Mouse (Mus musculus) forebrain, embryonic 15.5 days (tissue): ENCODE data around the gene Tmem45b. TPM values are rescaled to one million over a fixed set of nuclear protein-coding genes. Genes with fewer than 3 reads are reported as not detected.

Source experiments
- ATAC-seq: fragments of 200-750 bp; cut with Nextera tagmentation; replicated peaks from 2 replicates; pipeline ENCODE4 v1.8.0; 2017; ENCODE audit warnings: mild to moderate bottlenecking, moderate TSS enrichment, moderate library complexity
- H3K27ac ChIP-seq: fragments of 300-500 bp; sonication (generic); replicated peaks from 2 replicates; pipeline ENCODE4 v1.5.1; 2015; ENCODE audit warnings: mild to moderate bottlenecking, inconsistent platforms
- H3K27me3 ChIP-seq: fragments of 300-500 bp; sonication (generic); 2 replicates; pipeline ENCODE4 v1.6.1; 2015; ENCODE audit warnings: inconsistent platforms
- H3K36me3 ChIP-seq: fragments of 300-500 bp; sonication (generic); 2 replicates; pipeline ENCODE4 v1.6.1; 2015; ENCODE audit warnings: mild to moderate bottlenecking, inconsistent platforms
- H3K4me1 ChIP-seq: fragments of 300-500 bp; sonication (generic); 2 replicates; pipeline ENCODE4 v1.6.1; 2015; ENCODE audit warnings: inconsistent platforms
- H3K4me2 ChIP-seq: fragments of 300-500 bp; sonication (generic); replicated peaks from 2 replicates; pipeline ENCODE4 v1.6.1; 2015; ENCODE audit warnings: mild to moderate bottlenecking, inconsistent platforms
- H3K4me3 ChIP-seq: fragments of 300-500 bp; sonication (generic); 2 replicates; pipeline ENCODE4 v1.5.1; 2015; ENCODE audit warnings: mild to moderate bottlenecking, inconsistent platforms
- H3K9ac ChIP-seq: fragments of 300-500 bp; sonication (generic); replicated peaks from 2 replicates; pipeline ENCODE4 v1.6.1; 2015; ENCODE audit warnings: mild to moderate bottlenecking, inconsistent platforms
- H3K9me3 ChIP-seq: fragments of 300-500 bp; sonication (generic); 2 replicates; pipeline ENCODE4 v1.6.1; 2016; ENCODE audit warnings: inconsistent platforms
- WGBS: fragments of 180-500 bp; shearing (Covaris S2); methylation state at CpG from one replicate; pipeline ENCODE4 v1.1.7; 2015; ENCODE audit warnings: mixed read lengths; 5-methylcytosine and 5-hydroxymethylcytosine counted together
- polyA plus RNA-seq: library from polyadenylated mRNA; unstranded; fragments of >200 nt; fragmentation: Nextera tagmentation; extraction: Ambion mirVana; gene quantifications from 2 replicates; pipeline ENCODE4 v1.2.1, GENCODE M21; 2015

Gene Tmem45b
- polyA plus RNA-seq, 1 experiment from 2014 or later: 0.09 TPM

GRCm38 (mm10) chr9:31387206-31387605 is 77.1 kb downstream of the Tmem45b start:
- H3K27me3 ChIP-seq: no peaks in the 10 kb centered on the region
- H3K9me3 ChIP-seq: no peaks in the 10 kb centered on the region
- H3K4me1 ChIP-seq: peaks cover 26% of the 10 kb centered on the region
- 89% methylated on average over 5 of the region's 5 CpGs for WGBS
- H3K36me3 ChIP-seq: peaks cover 25% of the 10 kb centered on the region
- H3K27ac ChIP-seq: no peak overlapping the region
- no peak for ATAC-seq
- peak overlapping the region; percentile 76; the same call in 1 of the 2 replicates for H3K9ac ChIP-seq
- H3K4me3 ChIP-seq: peak overlapping the region; percentile 82
- peak overlapping the region; percentile 58 for H3K4me2 ChIP-seq

GRCm38 (mm10) chr9:31386368-31387180 is 77.7 kb downstream of the Tmem45b start:
- ATAC-seq: peak; percentile 84
- Histone ChIP-seq H3K27ac (peak overlapping the region; percentile 65), H3K9ac (peak overlapping the region; percentile 76), H3K4me1 (peaks cover 26% of the 10 kb centered on the region), H3K9me3 (no peaks in the 10 kb centered on the region), H3K4me3 (peak overlapping the region; percentile 82), H3K36me3 (peaks cover 19% of the 10 kb centered on the region), H3K27me3 (no peaks in the 10 kb centered on the region), H3K4me2 (peak overlapping the region; percentile 58)
- WGBS: 9% methylated on average over 44 of the region's 44 CpGs

DNA sequence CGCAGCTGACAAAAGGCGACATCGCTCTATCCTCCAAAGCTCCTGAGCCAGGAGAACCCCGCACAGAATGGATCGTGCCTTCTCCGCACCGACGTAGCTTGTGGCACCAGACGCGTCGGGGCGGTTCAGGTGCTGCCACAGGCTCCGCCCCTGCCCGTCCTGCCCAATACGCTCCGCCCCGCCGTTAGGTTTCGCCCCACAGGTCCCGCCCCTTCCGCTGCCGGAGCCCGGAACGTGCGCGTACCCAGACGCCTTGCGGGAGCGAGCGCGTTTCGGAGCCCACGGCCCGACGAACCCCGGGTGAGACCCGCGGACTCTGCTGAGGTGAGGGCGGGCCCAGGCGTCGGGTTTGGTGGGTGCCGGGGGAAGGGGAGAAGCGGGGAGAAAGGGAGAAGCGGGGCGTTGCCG is 78.3 kb downstream of the Tmem45b start, which contains the start of gene Nfrkb:
Nfrkb (plus strand) TSS at position 246 of the 408 bp plus-strand sequence.
- WGBS: under 1% methylated on average over 45 of the region's 46 CpGs

GRCm38 (mm10) chr9:31385500-31385869 is 78.8 kb downstream of the Tmem45b start:
- peak overlapping the region; percentile 65 for H3K27ac ChIP-seq
- H3K4me3 ChIP-seq: peak overlapping the region; percentile 82
- 25% methylated on average over 4 of the region's 4 CpGs for WGBS
- H3K27me3 ChIP-seq: no peaks in the 10 kb centered on the region
- no peaks in the 10 kb centered on the region for H3K9me3 ChIP-seq
- ATAC-seq: peak; percentile 36
- H3K36me3 ChIP-seq: peaks cover 8% of the 10 kb centered on the region; the same call in 1 of the 2 replicates
- H3K9ac ChIP-seq: peak overlapping the region; percentile 76
- H3K4me2 ChIP-seq: peak overlapping the region; percentile 58
- H3K4me1 ChIP-seq: peaks cover 26% of the 10 kb centered on the region

More for the DNA sequence above, 78.3 kb downstream of the Tmem45b start, which contains the start of gene Nfrkb:
- Histone ChIP-seq H3K4me2 (peak within 1 kb of the TSS; percentile 58), H3K9me3 (no peaks in the 10 kb centered on the region), H3K4me3 (peak within 1 kb of the TSS; percentile 82), H3K9ac (peak within 1 kb of the TSS; percentile 76), H3K36me3 (peaks cover 12% of the 10 kb centered on the region), H3K27ac (peak within 1 kb of the TSS; percentile 65), H3K27me3 (no peaks in the 10 kb centered on the region), H3K4me1 (peaks cover 26% of the 10 kb centered on the region)
- ATAC-seq: peak; percentile 98

DNA sequence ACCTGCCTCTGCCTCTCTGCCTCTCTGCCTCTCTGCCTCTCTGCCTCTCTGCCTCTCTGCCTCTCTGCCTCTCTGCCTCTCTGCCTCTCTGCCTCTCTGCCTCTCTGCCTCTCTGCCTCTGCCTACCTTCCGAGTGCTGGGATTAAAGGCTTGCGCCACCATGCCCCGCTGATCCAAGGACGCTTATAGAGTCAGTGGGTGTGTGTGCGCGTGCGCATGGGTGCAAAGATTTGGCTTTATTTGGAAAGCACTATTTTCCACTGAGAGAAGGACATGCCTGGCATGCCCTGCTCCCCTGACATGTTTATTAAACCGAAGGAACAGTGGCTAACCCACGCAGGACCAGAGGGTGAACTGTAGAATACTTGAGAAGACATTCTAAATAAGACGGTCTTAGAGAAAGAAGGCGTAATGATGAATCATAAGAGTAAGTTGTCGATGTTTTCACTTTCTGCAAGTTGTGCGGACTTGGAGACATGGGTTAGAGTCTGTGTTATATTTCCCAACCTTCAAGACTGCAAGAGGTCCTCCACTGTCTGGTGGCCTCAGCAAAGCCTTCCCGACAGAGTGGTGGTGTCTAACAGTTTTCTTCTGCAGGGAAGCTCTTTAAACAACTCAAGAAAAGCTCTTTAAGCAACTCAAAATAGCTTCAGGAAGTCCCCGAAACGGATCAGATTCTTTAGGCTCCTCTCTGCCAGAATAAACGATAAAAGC is 79.3 kb downstream of the Tmem45b start:
- Histone ChIP-seq H3K4me1 (peaks cover 26% of the 10 kb centered on the region), H3K9ac (no peak overlapping the region), H3K27ac (no peak overlapping the region), H3K27me3 (no peaks in the 10 kb centered on the region), H3K4me3 (no peak overlapping the region), H3K36me3 (0 out of 2 replicates have a peak, but pooled peaks cover 4% of the 10 kb centered on the region), H3K9me3 (no peaks in the 10 kb centered on the region), H3K4me2 (peak overlapping the region; percentile 58)
- ATAC-seq: no peak
- 83% methylated on average over 17 of the region's 17 CpGs for WGBS

DNA sequence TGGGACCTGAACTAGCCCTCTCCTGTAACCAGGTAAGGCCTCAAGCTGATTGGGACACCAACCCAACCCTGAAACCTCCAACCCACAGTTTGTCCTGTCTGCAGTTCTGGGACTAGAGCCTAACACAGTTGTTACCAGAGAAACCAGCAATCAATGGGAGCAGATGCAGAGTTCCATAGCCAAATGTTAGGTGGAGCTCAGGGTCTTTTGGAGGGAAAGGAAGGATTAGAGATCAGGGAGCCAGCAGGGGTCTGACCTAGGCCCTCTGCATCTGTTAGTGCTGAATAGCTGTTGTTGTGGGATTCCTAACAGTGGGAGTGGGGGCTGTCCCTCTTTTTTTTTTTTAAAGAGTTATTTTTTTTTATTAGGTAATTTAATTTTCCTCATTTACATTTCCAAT is 87.6 kb downstream of the Tmem45b start:
- H3K4me3 ChIP-seq: no peak overlapping the region
- ATAC-seq: no peak
- H3K9me3 ChIP-seq: 0 out of 2 replicates have a peak, but pooled peaks cover 4% of the 10 kb centered on the region
- peaks cover 34% of the 10 kb centered on the region for H3K36me3 ChIP-seq
- no peak overlapping the region for H3K27ac ChIP-seq
- H3K9ac ChIP-seq: no peak overlapping the region
- no peaks in the 10 kb centered on the region for H3K27me3 ChIP-seq
- H3K4me1 ChIP-seq: no peaks in the 10 kb centered on the region
- no peak overlapping the region for H3K4me2 ChIP-seq

Other genes with a start within 250 kb of the Tmem45b start
- gene Prdm10, start 183.9 kb downstream of the Tmem45b start, polyA plus RNA-seq: 10.2 and 10.4 TPM in 2 replicates
- 27.3 and 31.6 TPM in 2 replicates for gene Nfrkb, start 78.3 kb downstream of the Tmem45b start, polyA plus RNA-seq